Mouse (Mus musculus) kidney, adult 2 months (tissue): Measurements from ENCODE around the gene Plxnb1.

Source experiments
- CTCF ChIP-seq: fragments of 200-500 bp; conservative IDR thresholded peaks from 2 replicates; pipeline ENCODE4 v1.5.1; 2011; ENCODE audit warnings: low read depth, mild to moderate bottlenecking, control low read depth, low read length, moderate library complexity, mixed read lengths; ENCODE audit not compliant: insufficient read depth, insufficient read length
- POLR2A ChIP-seq: fragments of 200-500 bp; IDR thresholded peaks from one replicate; pipeline ENCODE4 v1.6.1; 2011; ENCODE audit warnings: low read depth, low read length, control low read depth

- TF ChIP-seq POLR2A (no peak), CTCF (no peak)
Observed at GRCm38 (mm10) chr9:109105011-109105410, 9.8 kb downstream of the Plxnb1 start.
